Mouse (Mus musculus) cortical plate, adult 2 months (tissue): ENCODE measurements around the gene Ifitm10.
"Not testable (repeated sequence)": the region's sequence is repeated elsewhere in the genome, so short reads cannot be mapped to it uniquely, and the experiment has no call there.

ENCODE experiments used
- CTCF ChIP-seq: fragments of 200-500 bp; IDR thresholded peaks from 2 replicates; pipeline ENCODE4 v1.5.1; 2011; ENCODE audit warnings: mild to moderate bottlenecking, control low read depth, low read length; ENCODE audit not compliant: insufficient read depth; ENCODE audit errors: extremely low read depth
- POLR2A ChIP-seq: fragments of 200-500 bp; IDR thresholded peaks from 2 replicates; pipeline ENCODE4 v1.6.1; 2011; ENCODE audit warnings: mild to moderate bottlenecking, low read length, control low read depth; ENCODE audit not compliant: insufficient read depth; ENCODE audit errors: extremely low read depth

GRCm38 (mm10) chr7:142285910-142286612 lies 87.5 kb downstream of the Ifitm10 start:
- not testable (repeated sequence) for TF ChIP-seq POLR2A, CTCF
